Mouse (Mus musculus): ENCODE results near the gene Tmem211.

DNA sequence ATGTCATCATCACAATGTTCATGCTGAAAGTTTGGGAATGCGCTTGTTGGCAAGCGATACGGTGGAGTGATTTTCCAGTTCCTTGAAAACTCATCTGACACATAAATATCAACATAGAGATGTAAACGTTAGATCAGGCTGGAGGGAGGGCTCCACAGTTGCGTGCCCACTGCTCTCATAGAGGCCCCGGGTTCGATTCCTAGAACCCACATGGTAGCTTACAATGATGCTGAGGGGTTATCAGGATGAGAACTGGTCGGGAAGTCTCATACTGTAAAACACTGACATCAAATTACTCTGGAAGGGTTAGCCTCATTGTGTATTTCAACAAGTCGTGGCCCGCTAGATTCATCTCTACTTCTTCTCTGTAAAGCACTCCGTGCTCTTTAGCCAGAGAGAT lies 59.3 kb downstream of the Tmem211 start:
- no peak for TF ChIP-seq POLR2A (IDR thresholded peaks at IDR 0.05; ENCODE audit: low read depth, low read length)
- no peak for TF ChIP-seq CTCF (IDR thresholded peaks at IDR 0.05; ENCODE audit: borderline replicate concordance, insufficient read depth, low read length)

Measured in embryonic fibroblast, embryonic 13.5 days (primary cell).